ENCODE assay signal across 8 mouse cellular contexts in the genomic region with DNA sequence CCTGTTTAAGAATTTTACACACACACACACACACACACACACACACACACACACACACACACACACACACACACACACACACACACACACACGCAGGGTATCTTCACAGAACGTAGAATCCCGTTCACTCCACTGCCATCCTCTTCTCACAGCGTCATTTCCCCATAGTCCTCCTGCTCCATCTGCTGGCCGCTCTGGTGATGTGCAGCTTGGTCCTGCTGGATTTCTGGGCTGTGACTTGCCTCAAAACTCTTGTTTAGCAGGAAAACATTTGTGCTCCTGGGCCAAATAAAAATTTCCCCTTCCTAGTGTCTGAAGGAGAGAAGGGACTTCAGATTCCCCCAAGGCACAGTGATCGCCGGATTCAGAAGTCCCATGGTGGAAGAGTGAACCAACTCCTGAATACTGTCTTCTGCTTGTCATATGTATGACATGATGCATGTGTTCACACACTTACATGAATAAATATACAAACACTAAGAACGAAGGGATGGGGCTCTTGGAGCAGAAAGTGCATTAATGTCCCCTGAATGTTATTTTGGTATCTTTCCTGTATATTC. TPM values are rescaled to one million over a fixed set of nuclear protein-coding genes. Genes with fewer than 3 reads are reported as not detected.
A peak's percentile ranks its signal among the peaks of the same experiment; 100 is the strongest.
DNase-seq lines count a peak whose midpoint lies in the region; ATAC-seq lines count a peak whose summit lies in the region.

No protein-coding gene starts in this region.

- H3K27ac ChIP-seq in hindbrain, embryonic 16.5 days (ENCODE audit: low read depth, low read length), result no peak overlapping the region

- H3K4me3 ChIP-seq in hindbrain, embryonic 16.5 days (ENCODE audit: low read length), result peak overlapping the region; percentile 52

- 1% methylated on average over 8 of the region's 8 CpGs for WGBS in hindbrain, embryonic 16.5 days

- no peaks in the 10 kb centered on the region; the same call in 1 of the 2 replicates for H3K27me3 ChIP-seq in hindbrain, embryonic 16.5 days (replicated peaks; ENCODE audit: control insufficient read depth, insufficient read depth, low read length)

- no peaks in the 10 kb centered on the region for H3K36me3 ChIP-seq in hindbrain, embryonic 16.5 days (ENCODE audit: control insufficient read depth, insufficient read depth, low read length)

- peak; percentile 79 for DNase-seq in ZHBTc4 (ENCODE audit: low read depth, low spot score)
- peak; percentile 72 to 80 for DNase-seq in cerebellum, postnatal 4 days (ENCODE audit: low spot score in 2 of 2)
- peak; percentile 71 for DNase-seq in gastrocnemius, adult 18-20 months (ENCODE audit: low spot score)
- peak; percentile 79 to 80 for DNase-seq in left cerebral cortex, adult 18-20 months (ENCODE audit: low spot score in 2 of 2)
- peak; percentile 67 for DNase-seq in right cerebral cortex, adult 18-20 months
- DNase-seq in urinary bladder, postnatal 14 days (ENCODE audit: low spot score), result peak; percentile 79

- peaks cover 2% of the 10 kb centered on the region for H3K4me1 ChIP-seq in hindbrain, embryonic 16.5 days (ENCODE audit: control insufficient read depth, insufficient read depth, low read depth, low read length)

- peak overlapping the region; percentile 53; the same call in 1 of the 2 replicates for H3K9ac ChIP-seq in hindbrain, embryonic 16.5 days (ENCODE audit: low read depth, low read length)

- ATAC-seq in hindbrain, embryonic 16.5 days, result peak; percentile 80
- peak; percentile 71 for ATAC-seq in megakaryocyte, adult 5-6 weeks (ENCODE audit: poor library complexity, severe bottlenecking)

- no peaks in the 10 kb centered on the region for H3K9me3 ChIP-seq in hindbrain, embryonic 16.5 days (ENCODE audit: control insufficient read depth, low read length)

- peak overlapping the region; percentile 94 for H3K4me2 ChIP-seq in hindbrain, embryonic 16.5 days (ENCODE audit: low read length)

RNA-seq across cellular contexts. Expression of a gene that starts 12.6 kb away (rescaled TPM):
- not detected for total RNA-seq in gastrocnemius, adult 18-20 months (2021)
- not detected in 2 replicates for polyA plus RNA-seq in hindbrain, embryonic 16.5 days (2015; fragmentation: Nextera tagmentation; extraction: Ambion mirVana)
- not detected for total RNA-seq in left cerebral cortex, adult 18-20 months (2021)
- total RNA-seq in megakaryocyte, adult 5-6 weeks (2015), result not detected in 2 replicates
- total RNA-seq in megakaryocyte, adult 5-6 weeks (2017), result not detected in 2 replicates

RNA-seq across cellular contexts. Expression of a gene that starts 17.6 kb away (rescaled TPM):
- total RNA-seq in gastrocnemius, adult 18-20 months (2021), result not detected
- not detected in 2 replicates for polyA plus RNA-seq in hindbrain, embryonic 16.5 days (2015; fragmentation: Nextera tagmentation; extraction: Ambion mirVana)
- total RNA-seq in left cerebral cortex, adult 18-20 months (2021), result not detected
- not detected in 2 replicates for total RNA-seq in megakaryocyte, adult 5-6 weeks (2015)
- total RNA-seq in megakaryocyte, adult 5-6 weeks (2017), result not detected in 2 replicates

RNA-seq across cellular contexts. Expression of a gene that starts 25.8 kb away (rescaled TPM):
- total RNA-seq in gastrocnemius, adult 18-20 months (2021), result not detected
- not detected in 2 replicates for polyA plus RNA-seq in hindbrain, embryonic 16.5 days (2015; fragmentation: Nextera tagmentation; extraction: Ambion mirVana)
- not detected for total RNA-seq in left cerebral cortex, adult 18-20 months (2021)
- not detected in 2 replicates for total RNA-seq in megakaryocyte, adult 5-6 weeks (2015)
- total RNA-seq in megakaryocyte, adult 5-6 weeks (2017), result not detected in 2 replicates

RNA-seq across cellular contexts. Expression of a gene that starts 32.1 kb away (rescaled TPM):
- not detected for total RNA-seq in gastrocnemius, adult 18-20 months (2021)
- polyA plus RNA-seq in hindbrain, embryonic 16.5 days (2015; fragmentation: Nextera tagmentation; extraction: Ambion mirVana), result not detected in 2 replicates
- not detected for total RNA-seq in left cerebral cortex, adult 18-20 months (2021)
- total RNA-seq in megakaryocyte, adult 5-6 weeks (2015), result not detected in 2 replicates
- total RNA-seq in megakaryocyte, adult 5-6 weeks (2017), result not detected in 2 replicates

RNA-seq across cellular contexts. Expression of a gene that starts 40.2 kb away (rescaled TPM):
- not detected for total RNA-seq in gastrocnemius, adult 18-20 months (2021)
- polyA plus RNA-seq in hindbrain, embryonic 16.5 days (2015; fragmentation: Nextera tagmentation; extraction: Ambion mirVana), result not detected in 2 replicates
- total RNA-seq in left cerebral cortex, adult 18-20 months (2021), result not detected
- not detected in 2 replicates for total RNA-seq in megakaryocyte, adult 5-6 weeks (2015)
- not detected in 2 replicates for total RNA-seq in megakaryocyte, adult 5-6 weeks (2017)
